Mouse (Mus musculus) layer of hippocampus, adult 9-10 months (tissue): ENCODE data around the gene Nfrkb.

Experiments used
- DNase-seq: peaks from one replicate; pipeline ENCODE4 v3.0.0; 2022; ENCODE audit warnings: low spot score

Gene Nfrkb

GRCm38 (mm10) chr9:31385947-31386354, at the start of gene Nfrkb:
TSS of gene Nfrkb (plus strand) at chr9:31386192.
- peak; percentile 80 for DNase-seq

- no peak for DNase-seq
Measured at GRCm38 (mm10) chr9:31344289-31344831, 41.6 kb upstream of the Nfrkb start.

- DNase-seq = no peak
Measured at GRCm38 (mm10) chr9:31346575-31347080, 39.4 kb upstream of the Nfrkb start.

- no peak for DNase-seq
Measured at GRCm38 (mm10) chr9:31348458-31348857, 37.5 kb upstream of the Nfrkb start.

GRCm38 (mm10) chr9:31348915-31349314, 37.1 kb upstream of the Nfrkb start:
- DNase-seq = peak; percentile 63

- DNase-seq = no peak
Measured at GRCm38 (mm10) chr9:31352716-31353115, 33.3 kb upstream of the Nfrkb start.

- DNase-seq = no peak
Measured at GRCm38 (mm10) chr9:31353518-31353917, 32.5 kb upstream of the Nfrkb start.

GRCm38 (mm10) chr9:31354051-31354450, 31.9 kb upstream of the Nfrkb start:
- no peak for DNase-seq

- no peak for DNase-seq
Measured at GRCm38 (mm10) chr9:31363698-31364609, 22.0 kb upstream of the Nfrkb start.

- DNase-seq = no peak
Measured at GRCm38 (mm10) chr9:31365086-31365485, 20.9 kb upstream of the Nfrkb start.

- no peak for DNase-seq
Measured at GRCm38 (mm10) chr9:31371740-31372139, 14.3 kb upstream of the Nfrkb start.

GRCm38 (mm10) chr9:31376661-31377060, 9.3 kb upstream of the Nfrkb start:
- no peak for DNase-seq

GRCm38 (mm10) chr9:31384786-31385499, 1.0 kb upstream of the Nfrkb start:
- DNase-seq = no peak

GRCm38 (mm10) chr9:31385500-31385869, 507 bp upstream of the Nfrkb start:
- peak; percentile 12 for DNase-seq

GRCm38 (mm10) chr9:31386368-31387180, 582 bp downstream of the Nfrkb start:
- DNase-seq = peak; percentile 18

- no peak for DNase-seq
Measured at GRCm38 (mm10) chr9:31387206-31387605, 1.2 kb downstream of the Nfrkb start.

- no peak for DNase-seq
Measured at GRCm38 (mm10) chr9:31400441-31400840, 14.4 kb downstream of the Nfrkb start.

- DNase-seq = no peak
Measured at GRCm38 (mm10) chr9:31404311-31404710, 18.3 kb downstream of the Nfrkb start.

- no peak for DNase-seq
Measured at GRCm38 (mm10) chr9:31405217-31405616, 19.2 kb downstream of the Nfrkb start.

- DNase-seq = no peak
Measured at GRCm38 (mm10) chr9:31412165-31412564, 26.2 kb downstream of the Nfrkb start.

GRCm38 (mm10) chr9:31418821-31419220, 32.8 kb downstream of the Nfrkb start:
- DNase-seq = no peak

GRCm38 (mm10) chr9:31422143-31422542, 36.2 kb downstream of the Nfrkb start:
- no peak for DNase-seq
